Mouse (Mus musculus) heart, adult 2 months (tissue): ENCODE measurements around the gene Sbf1. TPM values are rescaled to one million over a fixed set of nuclear protein-coding genes. Genes with fewer than 3 reads are reported as not detected.

Experiments used
- DNase-seq, 2 experiments: peaks; one replicate each; pipeline ENCODE4 v3.0.0; 2021
- H3K27ac ChIP-seq: fragments of 200-600 bp; 2 replicates; pipeline ENCODE4 v1.8.1; 2022
- H3K27me3 ChIP-seq: fragments of 200-500 bp; 2 replicates; pipeline ENCODE4 v1.6.1; 2012; ENCODE audit warnings: mild to moderate bottlenecking, low read length, inconsistent platforms, mixed read lengths; ENCODE audit not compliant: control insufficient read depth, insufficient read depth
- H3K36me3 ChIP-seq: fragments of 200-500 bp; 2 replicates; pipeline ENCODE4 v1.6.1; 2012; ENCODE audit warnings: low read length, inconsistent platforms; ENCODE audit not compliant: control insufficient read depth, insufficient read depth
- H3K4me1 ChIP-seq: fragments of 200-500 bp; 2 replicates; pipeline ENCODE4 v1.6.1; 2011; ENCODE audit warnings: low read length; ENCODE audit not compliant: control insufficient read depth, insufficient read depth
- H3K4me3 ChIP-seq: fragments of 200-600 bp; 2 replicates; pipeline ENCODE4 v1.8.1; 2022
- H3K79me2 ChIP-seq: fragments of 200-500 bp; replicated peaks from 2 replicates; pipeline ENCODE4 v1.6.1; 2012; ENCODE audit warnings: mild to moderate bottlenecking, inconsistent platforms, low read length, moderate library complexity, mixed read lengths; ENCODE audit not compliant: control insufficient read depth, insufficient read depth
- H3K9ac ChIP-seq: fragments of 200-500 bp; 2 replicates; pipeline ENCODE4 v1.6.1; 2012; ENCODE audit warnings: low read depth, mild to moderate bottlenecking, control low read depth, inconsistent platforms, low read length, mixed read lengths
- CTCF ChIP-seq: fragments of 200-600 bp; IDR thresholded peaks from 2 replicates; pipeline ENCODE4 v1.8.1; 2022; ENCODE audit warnings: antibody characterized with exemption, mild to moderate bottlenecking, moderate library complexity
- EP300 ChIP-seq: fragments of 200-500 bp; IDR thresholded peaks from 2 replicates; pipeline ENCODE4 v1.6.1; 2011; ENCODE audit warnings: low read depth, low read length, control low read depth; ENCODE audit not compliant: insufficient read depth
- POLR2A ChIP-seq: fragments of 200-500 bp; IDR thresholded peaks from 2 replicates; pipeline ENCODE4 v1.6.1; 2011; ENCODE audit warnings: mild to moderate bottlenecking, low read depth, low read length, control low read depth; ENCODE audit not compliant: insufficient read depth
- WGBS: fragments of 180-500 bp; shearing (Covaris S2); methylation state at CpG from one replicate; pipeline ENCODE4 v1.1.7; 2018; 5-methylcytosine and 5-hydroxymethylcytosine counted together
- intact Hi-C: fragments of 180-260 bp; cut with DNase I; formaldehyde crosslinking; loops from one replicate; pipeline ENCODE4 v1.15.1; 2025
- polyA plus RNA-seq: library from polyadenylated mRNA; depleted of rRNA; stranded (reverse); fragments of >200 nt; gene quantifications from 2 replicates; pipeline ENCODE4 v1.2.3, GENCODE M21; 2012
- total RNA-seq, 2 experiments: library from RNA; stranded (reverse); gene quantifications; 2 replicates each; pipeline ENCODE4 v1.2.3; 2021

The Sbf1 gene
- total and polyA plus RNA-seq, 3 experiments, result 61.3 to 116 (median 63.6) TPM

GRCm38 (mm10) chr15:89334271-89334670 is 19.2 kb upstream of the Sbf1 start, which contains the start of gene Miox:
Miox (plus strand) TSS chr15:89334398.
- H3K4me1 ChIP-seq, result no peaks in the 10 kb centered on the region
- 80% methylated on average over 7 of the region's 7 CpGs for WGBS
- no peaks in the 10 kb centered on the region for H3K27me3 ChIP-seq
- H3K79me2 ChIP-seq, result no peaks in the 10 kb centered on the region
- H3K9ac ChIP-seq, result no peak within 1 kb of the TSS
- H3K4me3 ChIP-seq, result no peak within 1 kb of the TSS
- H3K27ac ChIP-seq, result no peak within 1 kb of the TSS
- no peak for DNase-seq
- no peak for TF ChIP-seq POLR2A
- no peak for TF ChIP-seq EP300
- no peak for TF ChIP-seq CTCF
- no peaks in the 10 kb centered on the region for H3K36me3 ChIP-seq
- intact Hi-C loops, result no loop called here

GRCm38 (mm10) chr15:89326441-89326840 is 11.3 kb upstream of the Sbf1 start:
- H3K36me3 ChIP-seq, result no peaks in the 10 kb centered on the region

DNA sequence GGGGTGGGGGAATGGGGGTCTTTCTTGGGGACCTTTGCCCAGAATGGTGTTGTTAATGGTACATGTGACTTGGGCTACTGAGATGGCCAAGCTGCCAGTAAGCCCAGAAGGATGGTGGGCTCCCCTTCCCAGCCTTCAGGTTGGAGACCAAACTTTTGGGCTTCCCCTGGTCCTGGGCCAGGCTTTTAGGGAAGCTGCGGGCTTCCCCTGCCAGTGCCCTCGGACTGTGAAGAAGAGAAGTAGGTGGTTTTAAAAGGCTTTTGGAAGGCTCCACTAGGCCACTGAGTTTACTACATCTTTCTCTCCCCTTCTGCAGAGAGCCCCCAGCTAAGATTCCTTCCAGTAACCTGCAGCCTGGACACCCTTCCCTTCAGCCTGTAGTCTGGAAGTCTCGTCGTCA is 8.5 kb upstream of the Sbf1 start:
- Histone ChIP-seq H3K4me3 (no peak overlapping the region), H3K79me2 (no peaks in the 10 kb centered on the region), H3K27me3 (peaks cover 3% of the 10 kb centered on the region; the same call in 1 of the 2 replicates), H3K4me1 (no peaks in the 10 kb centered on the region), H3K27ac (no peak overlapping the region), H3K36me3 (no peaks in the 10 kb centered on the region), H3K9ac (no peak overlapping the region)
- intact Hi-C loops, result no loop called here
- WGBS, result 90% methylated on average over 4 of the region's 4 CpGs
- no peak for DNase-seq
- TF ChIP-seq EP300 (no peak), POLR2A (no peak), CTCF (no peak)

More at GRCm38 (mm10) chr15:89326441-89326840, 11.3 kb upstream of the Sbf1 start:
- peaks cover 3% of the 10 kb centered on the region; the same call in 1 of the 2 replicates for H3K27me3 ChIP-seq
- no peak for DNase-seq
- H3K4me1 ChIP-seq, result no peaks in the 10 kb centered on the region
- no peak overlapping the region for H3K27ac ChIP-seq
- H3K79me2 ChIP-seq, result no peaks in the 10 kb centered on the region
- no peak overlapping the region for H3K9ac ChIP-seq
- TF ChIP-seq EP300 (no peak), CTCF (no peak), POLR2A (no peak)
- WGBS, result 56% methylated on average over 5 of the region's 5 CpGs
- intact Hi-C loops, result no loop called here
- H3K4me3 ChIP-seq, result no peak overlapping the region

- Histone ChIP-seq H3K27ac (no peak within 1 kb of the TSS), H3K27me3 (peaks cover 3% of the 10 kb centered on the region; the same call in 1 of the 2 replicates), H3K36me3 (no peaks in the 10 kb centered on the region), H3K4me3 (no peak within 1 kb of the TSS), H3K79me2 (no peaks in the 10 kb centered on the region), H3K9ac (no peak within 1 kb of the TSS), H3K4me1 (no peaks in the 10 kb centered on the region)
- WGBS, result 6% methylated on average over 26 of the region's 26 CpGs
- DNase-seq, result no peak
- TF ChIP-seq CTCF (no peak), EP300 (no peak), POLR2A (no peak)
- intact Hi-C loops, result no loop called here
Observed at GRCm38 (mm10) chr15:89322670-89323522, 7.8 kb upstream of the Sbf1 start, which contains the start of gene Adm2. Adm2 (plus strand) TSS chr15:89322720.

DNA sequence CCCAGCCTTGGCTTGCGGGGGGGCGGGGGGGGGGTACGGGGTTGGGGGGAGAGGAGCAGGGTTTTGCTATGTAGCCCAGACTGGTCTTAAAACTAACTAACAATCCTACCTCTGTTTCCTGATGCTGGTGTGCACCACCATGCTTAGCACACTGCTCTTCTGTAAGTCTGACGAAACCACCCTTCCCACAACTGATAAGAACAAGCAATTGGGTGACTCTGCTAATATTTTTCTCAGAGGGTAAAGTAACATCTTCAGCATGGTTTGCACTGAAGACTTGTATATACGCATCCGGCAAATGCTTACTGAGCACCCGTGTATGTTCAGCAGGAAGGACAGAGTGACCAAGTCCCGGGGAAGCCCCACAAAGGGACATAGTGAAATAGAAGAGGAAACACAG is 6.2 kb upstream of the Sbf1 start:
- no peak for DNase-seq
- H3K27me3 ChIP-seq, result peaks cover 3% of the 10 kb centered on the region; the same call in 1 of the 2 replicates
- no peak overlapping the region for H3K9ac ChIP-seq
- H3K27ac ChIP-seq, result no peak overlapping the region
- H3K4me1 ChIP-seq, result no peaks in the 10 kb centered on the region
- WGBS, result 66% methylated on average over 8 of the region's 8 CpGs
- TF ChIP-seq CTCF (no peak), POLR2A (no peak), EP300 (no peak)
- no peaks in the 10 kb centered on the region for H3K79me2 ChIP-seq
- H3K4me3 ChIP-seq, result no peak overlapping the region
- intact Hi-C loops, result no loop called here
- H3K36me3 ChIP-seq, result no peaks in the 10 kb centered on the region

- H3K79me2 ChIP-seq, result peaks cover 19% of the 10 kb centered on the region
- no peaks in the 10 kb centered on the region; the same call in 1 of the 2 replicates for H3K27me3 ChIP-seq
- no peaks in the 10 kb centered on the region for H3K36me3 ChIP-seq
- no peak overlapping the region for H3K27ac ChIP-seq
- WGBS, result 77% methylated on average over 11 of the region's 11 CpGs
- no peak overlapping the region for H3K9ac ChIP-seq
- H3K4me1 ChIP-seq, result peaks cover 17% of the 10 kb centered on the region
- DNase-seq, result no peak
- no peak for TF ChIP-seq POLR2A
- TF ChIP-seq CTCF, result peak; percentile 56
- intact Hi-C loops, result loop anchor here (5.0 kb wide), 1 partner anchor 104 kb away; the partner anchor contains the start of gene Ppp6r2
- H3K4me3 ChIP-seq, result no peak overlapping the region
Observed at GRCm38 (mm10) chr15:89316146-89316545, 1.0 kb upstream of the Sbf1 start.
